Mouse (Mus musculus) embryo, embryonic 9.5 days (tissue): ENCODE results near the gene Sox13.
A peak's percentile ranks its signal among the peaks of the same experiment; 100 is the strongest.

Source experiments
- DNase-seq: peaks from one replicate; pipeline ENCODE4 v3.0.0-alpha.2; 2017; ENCODE audit errors: extremely low spot score

Gene Sox13

GRCm38 (mm10) chr1:133400014-133400725 is 24.0 kb downstream of the Sox13 start:
- DNase-seq, result no peak

- peak; percentile 76 for DNase-seq
These were observed 26.5 kb downstream of the Sox13 start for GRCm38 (mm10) chr1:133397483-133398237.

- DNase-seq, result no peak
These were observed 27.1 kb downstream of the Sox13 start for GRCm38 (mm10) chr1:133397094-133397482.

- DNase-seq, result no peak
These were observed 27.5 kb downstream of the Sox13 start for GRCm38 (mm10) chr1:133396693-133397092.

- no peak for DNase-seq
These were observed 29.5 kb downstream of the Sox13 start for GRCm38 (mm10) chr1:133394702-133395101.

- DNase-seq, result no peak
These were observed 36.5 kb downstream of the Sox13 start for GRCm38 (mm10) chr1:133387539-133388268.

- DNase-seq, result no peak
These were observed 38.0 kb downstream of the Sox13 start for GRCm38 (mm10) chr1:133386209-133386608.

GRCm38 (mm10) chr1:133385506-133385905 is 38.7 kb downstream of the Sox13 start:
- peak; percentile 80 for DNase-seq

GRCm38 (mm10) chr1:133383157-133383783 is 40.9 kb downstream of the Sox13 start:
- no peak for DNase-seq

- no peak for DNase-seq
These were observed 41.5 kb downstream of the Sox13 start for GRCm38 (mm10) chr1:133382552-133383155.

GRCm38 (mm10) chr1:133382008-133382407 is 42.2 kb downstream of the Sox13 start:
- DNase-seq, result peak; percentile 87

- no peak for DNase-seq
These were observed 43.7 kb downstream of the Sox13 start for GRCm38 (mm10) chr1:133380347-133381065.

GRCm38 (mm10) chr1:133379986-133380320 is 44.2 kb downstream of the Sox13 start:
- no peak for DNase-seq

GRCm38 (mm10) chr1:133379254-133379985 is 44.8 kb downstream of the Sox13 start:
- DNase-seq, result no peak

GRCm38 (mm10) chr1:133377547-133377946 is 46.6 kb downstream of the Sox13 start:
- DNase-seq, result no peak

- no peak for DNase-seq
These were observed 48.4 kb downstream of the Sox13 start for GRCm38 (mm10) chr1:133375696-133376346.

GRCm38 (mm10) chr1:133372113-133372512 is 52.1 kb downstream of the Sox13 start:
- DNase-seq, result no peak

- DNase-seq, result no peak
These were observed 52.7 kb downstream of the Sox13 start for GRCm38 (mm10) chr1:133371431-133371830.

GRCm38 (mm10) chr1:133370352-133370751 is 53.8 kb downstream of the Sox13 start:
- no peak for DNase-seq

GRCm38 (mm10) chr1:133368644-133369043 is 55.5 kb downstream of the Sox13 start:
- DNase-seq, result no peak
